Mouse (Mus musculus) left cerebral cortex, postnatal 4 days (tissue): ENCODE data around the gene Tle3. TPM values are rescaled to one million over a fixed set of nuclear protein-coding genes. Genes with fewer than 3 reads are reported as not detected.

ENCODE experiments used
- DNase-seq: peaks from one replicate; pipeline ENCODE4 v3.0.0-alpha.2; 2022
- intact Hi-C: fragments of 180-260 bp; cut with DNase I; formaldehyde crosslinking; loops from one replicate; pipeline ENCODE4 v1.15.1; 2025
- total RNA-seq, 2 experiments: library from RNA; stranded (reverse); gene quantifications; 2 replicates each; pipeline ENCODE4 v1.2.3; 2021

The Tle3 gene
- total RNA-seq, 2 experiments from 2014 or later: 102 to 112 TPM

DNA sequence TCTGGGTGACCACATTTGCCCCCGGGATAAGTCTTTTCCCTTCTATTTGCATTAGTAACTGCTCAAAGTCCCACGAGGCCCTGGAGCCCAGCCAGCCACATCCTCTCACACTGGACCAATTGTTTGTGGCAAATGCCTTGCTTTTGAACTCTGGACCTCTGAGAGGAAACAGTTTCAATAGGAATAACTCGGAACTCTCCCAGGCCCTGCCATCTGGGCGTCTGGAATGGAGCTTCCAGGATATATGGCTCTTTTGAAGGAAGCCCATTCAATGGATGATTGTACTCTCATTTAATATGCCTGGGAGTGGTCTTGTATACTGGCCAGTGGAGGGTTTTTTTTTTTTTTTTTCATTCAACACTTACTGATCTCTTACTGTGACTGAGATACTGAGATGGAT lies 21.0 kb upstream of the Tle3 start:
- DNase-seq: peak; percentile 58
- intact Hi-C loops: no loop called here

GRCm38 (mm10) chr9:61358933-61359332 lies 13.2 kb upstream of the Tle3 start:
- no peak for DNase-seq
- intact Hi-C loops: no loop called here

DNA sequence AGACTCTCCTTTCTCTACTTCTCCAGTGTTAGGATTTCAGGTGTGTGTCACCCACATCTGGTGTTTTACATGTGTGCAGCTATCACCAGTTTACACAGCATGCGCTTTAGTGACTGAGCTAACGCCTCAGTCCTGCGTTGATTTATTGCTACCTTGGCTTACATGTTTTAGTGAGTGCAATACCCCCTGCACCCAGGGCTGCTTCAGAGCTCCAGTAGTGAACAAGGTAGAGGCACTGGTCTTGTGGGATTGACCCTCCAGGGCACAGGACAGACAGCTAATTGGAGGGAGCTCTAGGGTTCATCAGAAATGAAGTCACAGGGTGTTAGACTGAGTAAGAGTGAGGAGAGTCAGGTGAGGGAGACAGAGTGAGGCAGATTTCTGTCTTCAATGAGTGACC lies 12.4 kb upstream of the Tle3 start:
- intact Hi-C loops: loop anchor here (10.0 kb wide), 1 partner anchor 85 kb away; no protein-coding TSS in a partner anchor
- no peak for DNase-seq

DNA sequence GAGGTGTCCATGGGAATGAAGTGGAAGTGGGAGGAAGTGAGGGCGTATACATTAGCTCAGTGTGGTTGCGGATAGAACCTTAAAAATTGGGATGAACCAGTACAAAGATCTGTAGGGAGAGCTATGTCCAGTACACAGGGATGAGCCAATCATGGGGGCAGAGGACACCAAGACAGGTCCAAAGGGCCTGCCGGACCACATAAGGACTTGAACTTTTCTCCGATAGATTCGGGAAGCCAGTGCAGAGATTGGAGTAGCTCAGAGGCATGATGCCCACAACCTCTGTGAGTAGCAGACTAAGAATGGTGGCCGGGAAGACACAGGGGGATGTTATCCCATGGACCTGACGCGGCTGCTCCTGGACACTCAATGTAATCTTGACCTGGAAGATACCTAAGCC lies 12.0 kb upstream of the Tle3 start:
- DNase-seq: no peak
- intact Hi-C loops: loop anchor here (10.0 kb wide), 1 partner anchor 85 kb away; no protein-coding TSS in a partner anchor

GRCm38 (mm10) chr9:61360727-61361631 lies 11.2 kb upstream of the Tle3 start:
- intact Hi-C loops: loop anchor here (10.0 kb wide), 1 partner anchor 86 kb away; no protein-coding TSS in a partner anchor
- peak; percentile 72 for DNase-seq

DNA sequence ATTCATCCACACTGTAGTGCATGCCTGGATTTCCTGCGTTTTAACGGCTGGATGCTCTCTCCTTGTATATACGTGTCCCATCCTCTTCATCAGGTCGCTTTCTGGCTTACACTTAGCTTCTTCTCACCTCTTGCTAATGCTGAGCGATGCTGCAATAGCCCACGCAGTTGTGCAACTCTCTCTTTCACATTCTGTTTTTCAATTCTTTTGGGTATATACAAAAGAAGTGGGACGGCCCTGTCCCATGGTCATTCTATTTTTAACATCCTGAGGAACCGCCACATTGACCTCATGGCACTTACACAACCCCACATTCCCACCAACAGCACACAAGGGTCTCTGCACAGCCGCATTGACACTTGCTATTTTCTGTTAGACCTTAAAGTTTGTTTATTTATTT lies 9.0 kb upstream of the Tle3 start:
- intact Hi-C loops: loop anchor here (10.0 kb wide), 1 partner anchor 88 kb away; no protein-coding TSS in a partner anchor
- no peak for DNase-seq

- intact Hi-C loops: loop anchor here (10.0 kb wide), 1 partner anchor 91 kb away; no protein-coding TSS in a partner anchor
- no peak for DNase-seq
Observed at GRCm38 (mm10) chr9:61366108-61366507, 6.1 kb upstream of the Tle3 start.

DNA sequence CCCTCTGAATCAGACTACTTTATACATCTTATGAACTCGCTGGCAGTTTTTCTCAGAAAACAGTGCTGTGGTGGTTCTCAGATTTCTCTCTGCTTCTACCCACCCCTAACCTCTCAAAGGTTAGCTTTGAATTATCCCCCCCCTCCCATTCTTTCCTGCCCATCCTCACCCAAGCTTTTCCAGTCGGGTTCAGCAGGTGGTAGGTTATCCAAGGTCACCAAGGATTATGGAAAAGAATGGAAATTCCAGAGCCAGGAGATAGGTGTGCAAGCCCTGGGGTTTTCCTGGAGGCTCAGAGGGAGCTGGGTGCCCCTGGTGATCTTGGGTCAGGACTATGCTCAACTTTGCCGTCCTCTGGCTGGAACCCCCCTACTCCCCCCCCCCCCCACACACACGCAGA lies 5.0 kb upstream of the Tle3 start:
- DNase-seq: no peak
- intact Hi-C loops: loop anchor here (10.0 kb wide), 1 partner anchor 92 kb away; no protein-coding TSS in a partner anchor

GRCm38 (mm10) chr9:61367857-61368566 lies 4.2 kb upstream of the Tle3 start:
- no peak for DNase-seq
- intact Hi-C loops: loop anchor here (10.0 kb wide), 1 partner anchor 93 kb away; no protein-coding TSS in a partner anchor

- intact Hi-C loops: loop anchor here (10.0 kb wide), 1 partner anchor 94 kb away; no protein-coding TSS in a partner anchor
Observed at GRCm38 (mm10) chr9:61368567-61369240, 3.5 kb upstream of the Tle3 start.

DNA sequence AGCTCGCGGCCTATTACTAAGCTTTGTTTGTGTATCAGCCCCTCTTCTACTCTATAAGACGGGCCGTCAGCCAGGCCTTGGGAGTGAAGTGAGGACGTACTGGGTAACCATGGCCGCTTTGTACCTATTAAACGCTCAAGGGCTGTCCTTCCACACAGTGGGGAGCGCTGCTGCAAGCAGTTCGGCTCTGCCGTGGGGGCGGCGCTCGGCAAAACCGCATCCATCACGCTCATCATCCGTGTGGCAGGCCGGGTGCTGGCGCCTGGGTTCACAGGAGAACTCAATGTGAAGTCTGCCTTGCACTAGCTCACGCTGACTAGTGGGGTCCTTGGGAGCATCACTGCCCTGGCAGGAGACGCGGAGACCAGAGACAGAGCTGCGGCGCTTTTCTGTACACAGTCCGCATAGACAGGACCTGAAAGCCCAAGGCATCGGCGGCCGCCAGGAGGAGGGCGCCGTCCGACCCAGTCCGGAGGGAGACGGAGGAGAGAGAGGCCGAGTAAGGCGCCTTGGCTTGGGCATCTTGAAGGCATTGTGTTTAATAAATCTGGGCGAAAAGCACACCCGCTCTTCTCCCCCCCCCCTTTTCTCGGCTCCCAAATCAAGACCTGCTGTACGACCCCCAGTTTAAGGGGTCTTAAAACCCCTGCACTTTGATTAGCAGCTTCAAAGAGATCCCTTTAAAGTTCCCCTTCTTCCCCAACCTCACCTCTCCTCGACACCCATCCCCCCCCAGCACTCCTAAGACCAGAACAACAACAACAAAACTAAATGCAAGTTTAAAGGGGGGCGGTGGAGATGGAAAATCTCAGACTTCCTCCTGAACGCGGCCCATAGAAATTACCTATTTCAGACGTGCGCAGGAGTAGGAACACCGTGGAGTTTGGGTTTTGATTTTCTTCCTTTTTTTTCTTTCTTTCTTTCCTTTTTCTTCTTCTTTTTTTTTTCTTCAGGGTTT lies 2.6 kb upstream of the Tle3 start:
- intact Hi-C loops: loop anchor here (5.0 to 10.0 kb wide), 4 partner anchors 95 to 475 kb away; no protein-coding TSS in a partner anchor
- peak; percentile 67 for DNase-seq

More at GRCm38 (mm10) chr9:61368567-61369240, 3.5 kb upstream of the Tle3 start:
- peak; percentile 74 for DNase-seq

DNA sequence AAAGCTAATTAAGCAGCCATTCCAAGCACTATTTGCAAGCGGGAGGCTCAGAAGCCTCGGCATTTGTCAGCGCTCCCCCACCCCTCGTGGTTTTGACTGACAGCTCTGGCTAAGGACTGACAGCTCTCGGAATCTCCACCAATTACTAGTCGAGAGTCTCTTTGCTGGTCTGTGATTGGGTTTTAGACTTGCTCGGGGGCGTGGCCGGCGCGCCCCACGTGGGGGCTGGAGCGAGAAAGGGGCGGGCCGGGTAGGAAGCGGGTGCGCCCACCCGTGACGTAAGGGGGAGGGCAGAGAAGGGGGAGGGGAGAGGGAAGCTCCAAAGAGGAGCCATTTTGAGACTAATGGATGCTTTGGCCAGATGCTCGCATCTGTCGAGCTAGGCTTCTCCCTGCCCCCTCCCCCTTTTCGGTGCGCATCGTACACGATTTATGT lies 1.7 kb upstream of the Tle3 start:
- intact Hi-C loops: loop anchor here (5.0 to 10.0 kb wide), 3 partner anchors 326 to 476 kb away; no protein-coding TSS in a partner anchor
- peak; percentile 100 for DNase-seq

DNA sequence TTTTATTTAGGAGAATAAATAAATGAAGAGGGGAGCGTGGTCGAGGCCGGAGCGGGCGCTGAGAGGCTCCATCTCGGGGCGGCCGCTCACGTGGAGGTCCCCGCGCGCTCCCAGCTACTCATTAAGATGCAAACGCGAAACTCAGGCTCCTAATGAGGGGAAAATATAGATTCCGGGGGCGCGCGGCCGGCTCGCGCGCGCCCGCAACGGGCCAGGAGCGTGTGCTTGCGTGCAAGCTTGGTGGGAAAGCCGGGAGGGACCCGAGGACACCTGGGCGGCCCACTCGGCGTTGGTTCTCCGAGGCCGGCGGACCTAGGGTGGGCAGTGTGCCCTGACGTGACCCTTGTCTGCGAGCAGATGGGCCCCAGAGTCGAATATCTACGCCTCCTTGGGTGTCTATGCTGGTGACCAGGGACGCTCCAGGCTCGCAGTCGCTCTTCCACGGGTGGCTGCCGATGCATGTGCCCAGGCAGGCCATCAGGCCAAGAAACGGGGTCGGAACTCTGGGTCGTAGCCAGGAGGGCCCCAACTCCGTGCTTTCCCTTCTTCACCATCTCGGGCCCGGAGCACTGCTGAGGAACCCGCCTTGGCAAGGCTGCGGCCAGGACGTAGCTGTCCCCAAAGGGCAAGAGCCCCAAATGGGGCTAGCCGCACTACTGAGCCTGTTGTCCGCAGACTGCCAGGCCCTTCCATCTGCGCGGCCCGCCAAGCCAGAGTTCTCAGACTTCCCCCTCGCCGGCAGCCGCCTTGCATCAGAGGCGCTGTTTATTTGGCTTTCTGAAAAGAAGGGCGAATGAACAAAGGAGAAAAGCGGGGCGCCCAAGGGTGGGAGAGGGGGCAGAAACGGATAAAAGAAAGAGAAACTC lies 1.0 kb upstream of the Tle3 start:
- DNase-seq: peak; percentile 84
- intact Hi-C loops: loop anchor here (5.0 to 10.0 kb wide), 3 partner anchors 326 to 476 kb away; no protein-coding TSS in a partner anchor

DNA sequence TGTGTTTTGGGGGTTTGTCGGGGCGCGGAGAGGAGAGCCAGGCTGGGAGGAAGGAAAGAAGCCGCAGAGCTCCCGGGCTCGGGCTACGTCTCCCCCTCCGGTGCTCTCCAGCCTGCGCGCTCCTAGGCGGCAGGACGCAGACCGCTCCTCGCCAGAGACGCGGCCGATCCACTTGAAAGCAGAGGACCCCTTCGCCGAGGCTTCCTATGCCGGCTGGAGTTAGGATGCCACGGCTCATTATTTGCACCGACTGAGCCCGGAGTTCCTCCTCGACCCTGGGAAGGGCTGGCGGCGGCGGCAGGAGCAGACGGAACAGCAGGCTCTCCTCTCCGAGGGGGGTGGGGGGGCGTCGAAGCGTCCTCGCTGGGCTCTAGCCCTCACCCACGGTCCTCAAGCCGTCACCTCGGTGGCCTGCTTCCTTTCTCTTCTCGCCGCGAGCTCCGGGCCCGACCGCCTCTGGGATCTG lies 377 bp downstream of the Tle3 start:
- intact Hi-C loops: loop anchor here (5.0 to 10.0 kb wide), 3 partner anchors 325 to 478 kb away; no protein-coding TSS in a partner anchor
- peak; percentile 57 for DNase-seq

DNA sequence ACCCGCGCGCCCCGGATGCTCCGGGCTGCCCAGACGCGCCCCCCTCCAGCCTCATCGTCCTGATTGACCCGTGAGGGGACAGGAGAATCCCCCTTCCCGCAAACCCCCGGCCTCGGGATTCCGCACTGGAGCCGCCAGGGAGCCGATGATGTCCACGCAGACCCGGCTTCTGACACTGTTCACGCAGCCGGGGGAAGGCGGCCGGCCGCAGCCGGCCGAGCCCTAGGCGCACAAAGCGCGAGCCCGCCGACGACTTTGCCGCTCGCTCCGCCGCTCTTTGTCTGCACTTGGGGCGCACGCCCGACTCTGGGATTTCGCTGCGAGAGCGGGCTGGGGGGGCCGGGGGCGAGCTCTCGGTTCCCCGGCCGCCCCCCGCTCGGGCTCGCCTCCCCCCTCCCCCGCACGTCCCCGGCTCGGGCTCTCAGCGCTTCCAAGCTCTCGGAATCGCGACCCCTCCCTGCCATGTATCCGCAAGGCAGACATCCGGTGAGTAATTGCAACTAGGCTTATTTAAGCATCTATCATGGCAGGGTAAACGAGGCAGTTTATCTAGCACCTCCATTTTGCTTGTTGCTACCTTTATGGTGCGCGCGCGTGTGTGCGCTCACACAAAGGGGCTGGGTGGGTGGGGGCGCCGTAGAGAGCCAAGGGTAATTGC lies 939 bp downstream of the Tle3 start:
- DNase-seq: peak; percentile 65
- intact Hi-C loops: loop anchor here (5.0 to 10.0 kb wide), 3 partner anchors 324 to 478 kb away; no protein-coding TSS in a partner anchor

- intact Hi-C loops: loop anchor here (5.0 to 10.0 kb wide), 3 partner anchors 324 to 479 kb away; no protein-coding TSS in a partner anchor
Observed at GRCm38 (mm10) chr9:61373634-61373941, 1.4 kb downstream of the Tle3 start.

More at GRCm38 (mm10) chr9:61373634-61373941, 1.4 kb downstream of the Tle3 start:
- DNase-seq: peak; percentile 61
